Mouse (Mus musculus) activated CD4-positive, CD25-positive, alpha-beta regulatory T cell (primary cell): ENCODE results near the gene Tln2. TPM values are rescaled to one million over a fixed set of nuclear protein-coding genes. Genes with fewer than 3 reads are reported as not detected.

Experiments
- polyA plus RNA-seq, 2 experiments: library from polyadenylated mRNA; unstranded; fragments of 100-300 nt; shearing (Covaris generic); gene quantifications; one replicate each; pipeline ENCODE4 v1.2.1; 2017

Tln2 gene
- under 1 TPM; 0.21 to 0.39 TPM for polyA plus RNA-seq

GRCm38 (mm10) chr9:67559603-67560002 lies at the start of gene Tln2:
TSS of gene Tln2 (minus strand) at chr9:67559703.

Other genes starting within 250 kb of the Tln2 start
- gene C2cd4b, start 199.7 kb upstream of the Tln2 start, polyA plus RNA-seq: 1 to 10 TPM in 1 of 2 experiments, under 1 TPM in 1; 0.39 to 4.1 TPM